Mouse (Mus musculus) kidney, postnatal 25 days (tissue): Measurements from ENCODE around the gene Samd13.

ENCODE experiments used
- DNase-seq, 2 experiments: peaks; one replicate each; pipeline ENCODE4 v3.0.0; 2021; ENCODE audit warnings: mixed read lengths in 2 of 2

The Samd13 gene

DNA sequence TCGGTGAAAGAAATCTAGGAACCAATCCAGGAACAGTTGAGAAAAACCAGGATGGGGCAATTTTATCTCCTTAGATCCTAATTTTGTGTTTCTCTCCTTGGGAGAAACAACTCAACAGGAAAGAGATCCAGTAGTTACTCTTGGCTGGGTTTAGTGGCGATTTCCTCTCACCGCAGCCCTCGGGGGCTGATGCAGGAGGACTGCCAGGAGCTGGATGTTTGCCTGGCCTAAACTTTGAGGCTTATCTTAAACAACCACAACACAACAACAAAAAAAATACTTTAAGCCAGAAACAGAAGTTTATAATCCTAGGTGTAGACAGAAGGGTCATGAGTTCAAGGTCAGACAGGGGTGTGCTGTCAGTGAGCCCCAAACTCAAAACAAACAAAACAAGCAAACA is 73.6 kb downstream of the Samd13 start:
- no peak for DNase-seq

- DNase-seq: no peak
These were observed 74.1 kb downstream of the Samd13 start for GRCm38 (mm10) chr3:146611261-146611660.

- DNase-seq: no peak
These were observed 75.1 kb downstream of the Samd13 start for GRCm38 (mm10) chr3:146610322-146610721.

DNA sequence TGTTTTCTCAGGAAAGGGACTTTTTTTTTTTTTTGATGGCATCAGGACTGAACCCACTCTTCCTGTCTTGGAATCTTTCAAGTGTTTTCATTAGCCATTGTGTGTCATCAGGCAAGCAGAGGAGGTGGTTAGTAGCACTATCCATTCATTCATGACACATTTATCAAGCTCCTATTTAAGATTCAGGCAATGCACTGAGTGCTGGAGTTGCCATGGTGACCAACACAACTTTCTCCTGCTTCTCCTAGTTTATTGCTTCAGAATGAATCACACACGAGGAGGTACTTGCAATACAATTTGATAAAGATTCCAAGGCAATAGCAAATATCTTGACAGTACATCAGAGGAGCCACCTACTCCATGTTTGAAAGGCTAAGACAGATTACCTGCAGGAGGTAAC is 78.0 kb downstream of the Samd13 start:
- DNase-seq: no peak

DNA sequence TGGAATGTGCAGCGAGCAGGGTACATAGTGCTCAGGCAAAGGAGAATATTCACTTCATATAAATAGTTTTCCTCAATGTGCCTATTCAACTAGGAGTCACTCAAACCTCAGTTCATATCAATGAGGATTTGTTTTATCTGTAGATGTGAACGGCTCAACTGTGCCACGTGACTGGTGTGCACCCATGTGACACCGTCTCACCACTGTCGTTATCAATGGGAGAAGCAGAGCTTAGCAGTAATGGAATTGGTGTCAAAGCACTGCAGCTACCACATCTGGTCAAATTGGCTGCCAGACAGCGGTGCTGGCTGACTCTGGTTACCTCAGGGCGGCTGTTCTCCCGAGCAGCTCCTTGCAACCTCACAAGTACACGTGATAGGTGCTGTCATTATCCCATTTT is 80.7 kb downstream of the Samd13 start:
- DNase-seq: no peak

GRCm38 (mm10) chr3:146602531-146602930 is 82.9 kb downstream of the Samd13 start:
- DNase-seq: no peak

DNA sequence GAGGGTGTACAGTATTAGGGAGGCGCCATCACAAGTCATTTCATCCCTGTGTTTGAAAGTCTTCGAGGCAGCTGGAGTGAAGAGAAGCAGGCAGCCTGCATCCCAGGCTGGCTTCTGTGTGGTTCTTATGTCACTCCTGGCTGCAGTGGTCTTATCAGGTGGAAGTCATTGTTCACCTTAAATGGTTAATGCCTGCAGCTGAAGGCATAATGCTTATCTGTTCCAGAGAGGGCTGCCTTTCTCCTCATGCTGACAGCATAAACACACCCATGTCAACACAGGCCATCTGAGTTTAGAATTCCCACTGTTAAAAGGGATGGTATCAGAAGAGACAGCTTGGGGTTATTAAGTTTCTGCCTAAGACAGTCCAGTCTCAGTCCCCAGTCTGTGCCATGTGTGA is 84.2 kb downstream of the Samd13 start:
- DNase-seq: no peak

DNA sequence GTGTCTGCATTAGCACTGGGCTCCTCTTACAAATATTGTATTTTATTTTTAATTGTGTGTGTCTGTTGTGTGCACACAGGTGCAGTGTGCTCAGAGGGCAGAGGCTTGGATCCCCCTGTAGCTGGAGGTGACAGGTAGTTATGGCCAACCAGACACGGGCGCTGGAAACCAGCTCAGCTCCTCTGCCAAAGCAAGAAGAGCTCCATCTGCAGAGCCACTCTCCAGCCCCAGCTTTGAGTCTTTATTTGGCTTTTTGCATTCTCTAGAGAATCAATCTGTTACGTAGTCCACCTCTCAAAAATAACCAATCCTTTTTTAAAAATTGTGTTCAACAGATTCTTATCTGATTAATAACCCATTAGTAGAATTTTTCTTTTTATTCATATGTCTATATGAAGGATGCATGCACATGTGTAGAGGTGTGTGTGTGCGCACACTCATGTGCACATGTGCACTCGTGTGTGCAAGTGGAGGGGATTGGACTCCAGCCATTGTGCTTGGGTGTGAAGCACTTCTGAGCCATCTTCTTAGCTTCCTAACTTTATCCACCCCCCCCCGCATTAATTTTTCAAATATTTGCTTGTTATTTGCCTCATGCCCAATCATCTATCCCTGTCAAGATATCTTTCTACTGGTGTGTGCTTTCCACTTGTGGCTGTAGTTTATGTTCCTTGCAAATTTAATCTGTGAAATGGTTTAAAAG is 86.0 kb downstream of the Samd13 start:
- no peak for DNase-seq

DNA sequence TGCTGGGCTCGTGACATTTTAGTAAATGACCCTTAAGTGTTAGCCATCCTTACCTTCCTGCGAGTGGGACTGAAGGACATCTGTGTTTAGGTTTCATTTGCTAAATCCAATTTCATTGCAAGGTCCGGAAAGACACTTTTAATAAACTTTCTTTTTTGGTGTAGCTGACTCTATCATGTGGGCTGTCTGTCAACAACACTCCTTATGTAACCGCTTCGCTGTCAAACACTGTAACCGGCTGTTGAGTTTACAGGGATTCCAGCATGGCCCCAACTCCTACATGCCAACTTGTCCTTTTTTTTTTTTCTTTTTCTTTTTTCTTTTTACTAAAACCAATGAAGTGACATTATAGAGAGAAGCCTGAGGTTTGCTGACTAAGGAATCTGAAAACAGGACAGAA is 87.0 kb downstream of the Samd13 start:
- no peak for DNase-seq

DNA sequence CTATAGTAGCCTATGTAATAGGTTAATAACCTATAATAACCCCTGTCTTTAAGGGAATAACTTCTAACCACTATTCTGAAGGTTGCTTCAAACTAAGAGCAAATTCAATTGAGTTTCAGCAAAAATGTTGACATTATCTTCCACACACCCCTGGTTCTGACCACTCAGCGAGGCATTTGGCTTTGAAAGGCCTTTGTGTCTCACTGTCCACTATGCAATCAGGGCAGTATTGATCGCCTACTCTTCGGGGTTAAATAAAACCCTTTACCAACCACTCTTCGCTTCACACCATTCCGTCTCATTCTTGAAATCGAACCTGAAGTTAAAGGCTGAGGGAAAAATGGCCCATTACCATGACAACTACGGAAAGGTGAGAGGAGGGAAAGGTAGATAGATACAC is 88.5 kb downstream of the Samd13 start:
- DNase-seq: no peak

DNA sequence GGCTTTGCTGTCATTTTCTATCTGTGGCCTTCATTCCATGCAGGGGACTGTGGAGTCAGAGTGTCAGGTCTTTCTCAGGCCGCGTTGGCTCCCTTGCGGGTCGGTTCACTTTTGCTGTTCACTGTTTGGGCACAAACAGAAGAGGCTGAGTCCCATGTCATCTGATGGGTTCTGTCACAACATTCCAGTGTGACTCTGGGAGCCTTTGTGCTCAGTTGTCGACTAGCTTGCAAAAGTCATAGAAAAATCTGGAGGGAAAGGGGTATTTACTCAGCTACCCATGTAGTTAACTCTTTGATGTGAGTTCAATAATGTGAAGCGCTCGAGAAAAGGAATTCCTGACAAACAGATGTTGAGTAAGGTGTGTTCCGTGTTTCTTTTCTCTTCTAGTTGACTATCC is 89.0 kb downstream of the Samd13 start:
- no peak for DNase-seq

GRCm38 (mm10) chr3:146595440-146595839 is 90.0 kb downstream of the Samd13 start:
- no peak for DNase-seq
